Mouse (Mus musculus): ENCODE measurements around the gene Tnfsf14. TPM values are rescaled to one million over a fixed set of nuclear protein-coding genes. Genes with fewer than 3 reads are reported as not detected.
A peak's percentile ranks its signal among the peaks of the same experiment; 100 is the strongest.

The Tnfsf14 gene
- polyA plus RNA-seq, 1 experiment: not detected

DNA sequence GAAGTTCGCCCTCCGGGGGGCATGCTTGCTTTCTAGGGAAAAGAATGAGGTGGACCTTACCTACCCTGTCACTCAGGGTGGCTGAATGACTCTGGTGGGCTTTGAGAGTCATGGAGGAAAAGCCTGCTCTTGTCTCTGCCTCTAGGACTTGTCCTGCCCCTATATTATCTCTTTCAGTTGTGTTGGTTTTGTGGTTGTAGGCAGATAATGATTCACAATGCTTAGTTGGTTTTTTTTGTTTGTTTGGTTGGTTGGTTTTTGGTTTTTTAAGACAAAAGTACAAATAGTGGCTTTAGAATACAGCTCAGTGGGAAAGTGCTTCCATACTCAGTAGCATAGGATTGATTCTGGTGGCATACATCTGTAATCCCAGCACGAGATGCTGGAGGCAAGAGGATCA is 34.9 kb upstream of the Tnfsf14 start:
- no peak for TF ChIP-seq POLR2A (IDR thresholded peaks at IDR 0.05; ENCODE audit: insufficient read depth, low read depth, low read length)
- TF ChIP-seq CTCF (IDR thresholded peaks at IDR 0.05; ENCODE audit: insufficient read depth, low read depth, low read length): no peak
- Histone ChIP-seq H3K4me3 (ENCODE audit: insufficient read depth, low read depth, low read length) (no peak overlapping the region), H3K4me1 (ENCODE audit: control insufficient read depth, insufficient read depth, low read length) (no peaks in the 10 kb centered on the region), H3K27ac (ENCODE audit: insufficient read depth, low read depth, low read length) (no peak overlapping the region)
- WGBS: 79% methylated on average over 3 of the region's 3 CpGs

- H3K4me3 ChIP-seq (ENCODE audit: insufficient read depth, low read depth, low read length): no peak within 1 kb of the TSS
- no peak within 1 kb of the TSS for H3K27ac ChIP-seq (ENCODE audit: insufficient read depth, low read depth, low read length)
- no peak for TF ChIP-seq POLR2A (IDR thresholded peaks at IDR 0.05; ENCODE audit: insufficient read depth, low read depth, low read length)
- TF ChIP-seq CTCF (IDR thresholded peaks at IDR 0.05; ENCODE audit: insufficient read depth, low read depth, low read length): no peak
- WGBS: 89% methylated on average over 3 of the region's 3 CpGs
- no peaks in the 10 kb centered on the region for H3K4me1 ChIP-seq (ENCODE audit: control insufficient read depth, insufficient read depth, low read length)
Measured at GRCm38 (mm10) chr17:57228014-57228413, 34.0 kb upstream of the Tnfsf14 start, which contains the start of gene C3. TSS of gene C3 (minus strand) at chr17:57228136.

DNA sequence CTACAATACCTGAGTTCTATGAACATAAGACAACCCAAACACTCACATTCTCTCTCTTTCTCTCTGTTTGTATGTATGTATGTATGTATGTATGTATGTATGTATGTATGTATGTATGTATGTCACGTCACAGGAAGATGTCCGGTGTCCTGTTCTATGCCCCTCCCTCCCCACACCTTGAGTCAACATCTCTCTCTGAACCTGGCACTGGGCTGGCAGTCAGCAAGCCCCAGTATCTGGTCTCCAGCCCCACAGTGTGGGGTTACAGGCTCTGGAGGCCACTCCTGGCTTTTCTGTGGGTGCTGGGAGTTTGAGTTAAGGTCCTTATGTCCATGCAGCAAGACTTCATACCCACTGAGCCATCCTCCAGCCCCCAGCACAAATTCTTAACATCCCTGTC is 33.5 kb upstream of the Tnfsf14 start:
- 96% methylated on average over 2 of the region's 2 CpGs for WGBS
- TF ChIP-seq POLR2A (IDR thresholded peaks at IDR 0.05; ENCODE audit: insufficient read depth, low read depth, low read length) (no peak), CTCF (IDR thresholded peaks at IDR 0.05; ENCODE audit: insufficient read depth, low read depth, low read length) (no peak)
- no peak overlapping the region for H3K4me3 ChIP-seq (ENCODE audit: insufficient read depth, low read depth, low read length)
- no peaks in the 10 kb centered on the region for H3K4me1 ChIP-seq (ENCODE audit: control insufficient read depth, insufficient read depth, low read length)
- no peak overlapping the region for H3K27ac ChIP-seq (ENCODE audit: insufficient read depth, low read depth, low read length)

GRCm38 (mm10) chr17:57223313-57223712 is 29.3 kb upstream of the Tnfsf14 start:
- Histone ChIP-seq H3K4me1 (ENCODE audit: control insufficient read depth, insufficient read depth, low read length) (0 out of 2 replicates have a peak, but pooled peaks cover 3% of the 10 kb centered on the region), H3K27ac (ENCODE audit: insufficient read depth, low read depth, low read length) (no peak overlapping the region), H3K4me3 (ENCODE audit: insufficient read depth, low read depth, low read length) (no peak overlapping the region)
- WGBS: 75% methylated on average over 9 of the region's 9 CpGs
- TF ChIP-seq POLR2A (IDR thresholded peaks at IDR 0.05; ENCODE audit: insufficient read depth, low read depth, low read length) (no peak), CTCF (IDR thresholded peaks at IDR 0.05; ENCODE audit: insufficient read depth, low read depth, low read length) (no peak)

- no peak for TF ChIP-seq POLR2A (IDR thresholded peaks at IDR 0.05; ENCODE audit: insufficient read depth, low read depth, low read length)
- no peak for TF ChIP-seq CTCF (IDR thresholded peaks at IDR 0.05; ENCODE audit: insufficient read depth, low read depth, low read length)
- 0 out of 2 replicates have a peak, but pooled peaks cover 3% of the 10 kb centered on the region for H3K4me1 ChIP-seq (ENCODE audit: control insufficient read depth, insufficient read depth, low read length)
- 89% methylated on average over 4 of the region's 4 CpGs for WGBS
- H3K4me3 ChIP-seq (ENCODE audit: insufficient read depth, low read depth, low read length): no peak overlapping the region
- H3K27ac ChIP-seq (ENCODE audit: insufficient read depth, low read depth, low read length): no peak overlapping the region
Measured at GRCm38 (mm10) chr17:57221911-57222310, 27.9 kb upstream of the Tnfsf14 start.

GRCm38 (mm10) chr17:57219884-57220207 is 25.9 kb upstream of the Tnfsf14 start:
- WGBS: 18% methylated on average over 3 of the region's 3 CpGs
- TF ChIP-seq CTCF (IDR thresholded peaks at IDR 0.05; ENCODE audit: insufficient read depth, low read depth, low read length) (no peak), POLR2A (IDR thresholded peaks at IDR 0.05; ENCODE audit: insufficient read depth, low read depth, low read length) (no peak)
- Histone ChIP-seq H3K4me3 (ENCODE audit: insufficient read depth, low read depth, low read length) (no peak overlapping the region), H3K4me1 (ENCODE audit: control insufficient read depth, insufficient read depth, low read length) (0 out of 2 replicates have a peak, but pooled peaks cover 3% of the 10 kb centered on the region), H3K27ac (ENCODE audit: insufficient read depth, low read depth, low read length) (no peak overlapping the region)

- H3K4me3 ChIP-seq (ENCODE audit: insufficient read depth, low read depth, low read length): no peak overlapping the region
- H3K4me1 ChIP-seq (ENCODE audit: control insufficient read depth, insufficient read depth, low read length): 0 out of 2 replicates have a peak, but pooled peaks cover 3% of the 10 kb centered on the region
- TF ChIP-seq CTCF (IDR thresholded peaks at IDR 0.05; ENCODE audit: insufficient read depth, low read depth, low read length) (peak; percentile 58), POLR2A (IDR thresholded peaks at IDR 0.05; ENCODE audit: insufficient read depth, low read depth, low read length) (no peak)
- 19% methylated on average over 11 of the region's 11 CpGs for WGBS
- no peak overlapping the region for H3K27ac ChIP-seq (ENCODE audit: insufficient read depth, low read depth, low read length)
Measured at GRCm38 (mm10) chr17:57219167-57219883, 25.3 kb upstream of the Tnfsf14 start.

DNA sequence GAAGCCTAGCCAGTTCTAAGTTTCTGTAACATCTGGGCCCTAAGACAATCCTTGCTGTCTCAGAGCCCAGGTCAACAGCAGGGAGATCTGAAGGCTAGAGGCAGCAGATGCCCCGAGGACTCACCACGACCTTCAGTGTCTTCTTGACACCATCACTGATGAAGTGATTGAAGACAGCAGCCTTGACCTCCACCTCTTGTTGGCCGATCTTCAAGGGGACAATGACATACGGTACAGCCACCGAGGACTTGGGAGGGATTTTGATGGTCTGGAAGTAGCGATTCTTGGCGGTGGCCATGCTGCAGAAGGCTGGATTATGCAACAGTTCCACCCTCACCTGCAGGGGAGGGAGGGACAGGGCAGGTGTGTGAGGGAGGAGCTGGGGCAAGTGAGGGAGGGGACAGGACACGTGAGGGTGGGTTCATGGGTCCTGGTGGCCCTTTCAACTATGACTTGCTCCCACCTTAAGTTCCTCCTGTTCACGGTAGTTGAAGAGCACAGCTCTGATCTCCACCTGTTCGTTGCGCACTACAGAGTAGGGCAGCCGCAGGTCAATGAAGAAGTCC is 24.4 kb upstream of the Tnfsf14 start:
- no peak for TF ChIP-seq CTCF (IDR thresholded peaks at IDR 0.05; ENCODE audit: insufficient read depth, low read depth, low read length)
- no peak for TF ChIP-seq POLR2A (IDR thresholded peaks at IDR 0.05; ENCODE audit: insufficient read depth, low read depth, low read length)
- WGBS: 80% methylated on average over 12 of the region's 12 CpGs
- 0 out of 2 replicates have a peak, but pooled peaks cover 3% of the 10 kb centered on the region for H3K4me1 ChIP-seq (ENCODE audit: control insufficient read depth, insufficient read depth, low read length)

GRCm38 (mm10) chr17:57214676-57215387 is 20.9 kb upstream of the Tnfsf14 start:
- Histone ChIP-seq H3K4me1 (ENCODE audit: control insufficient read depth, insufficient read depth, low read length) (0 out of 2 replicates have a peak, but pooled peaks cover 3% of the 10 kb centered on the region), H3K27ac (ENCODE audit: insufficient read depth, low read depth, low read length) (no peak overlapping the region), H3K4me3 (ENCODE audit: insufficient read depth, low read depth, low read length) (no peak overlapping the region)
- TF ChIP-seq POLR2A (IDR thresholded peaks at IDR 0.05; ENCODE audit: insufficient read depth, low read depth, low read length): no peak
- no peak for TF ChIP-seq CTCF (IDR thresholded peaks at IDR 0.05; ENCODE audit: insufficient read depth, low read depth, low read length)
- WGBS: 53% methylated on average over 13 of the region's 13 CpGs

More for the DNA sequence above, 24.4 kb upstream of the Tnfsf14 start:
- Histone ChIP-seq H3K4me3 (ENCODE audit: insufficient read depth, low read depth, low read length) (no peak overlapping the region), H3K27ac (ENCODE audit: insufficient read depth, low read depth, low read length) (no peak overlapping the region)

Measured in olfactory bulb, adult 2 months (tissue).